Mouse (Mus musculus) adrenal gland, adult 8-10 months (tissue): ENCODE results near the gene Ddah1. TPM values are rescaled to one million over a fixed set of nuclear protein-coding genes. Genes with fewer than 3 reads are reported as not detected.

Experiments
- DNase-seq: peaks from one replicate; pipeline ENCODE4 v3.0.0; 2022
- total RNA-seq, 4 experiments: library from RNA; stranded (reverse); gene quantifications; 2 replicates each; pipeline ENCODE4 v1.2.4; 2022

Ddah1 gene
- total RNA-seq, 4 experiments from 2014 or later: 3.1 to 4.1 (median 3.3) TPM

DNA sequence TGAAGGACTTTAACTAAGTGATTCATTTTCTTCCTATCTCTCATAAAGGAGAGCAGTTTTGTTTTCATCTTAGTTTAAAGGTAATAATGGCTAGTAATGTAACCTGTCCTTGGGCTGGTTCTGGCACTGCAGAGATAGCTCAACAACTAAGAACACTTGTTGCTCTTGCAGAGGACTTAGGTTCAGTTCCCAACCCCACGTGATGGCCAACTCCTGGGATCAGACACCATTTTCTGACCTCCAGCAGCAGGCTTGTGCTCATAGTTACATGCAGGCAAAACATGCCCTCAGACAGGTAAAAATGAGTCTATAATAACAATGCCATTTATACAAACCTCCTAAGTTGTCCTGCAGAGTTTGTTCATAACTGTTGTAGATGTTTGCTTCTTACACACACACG is 5.9 kb downstream of the Ddah1 start:
- no peak for DNase-seq

DNA sequence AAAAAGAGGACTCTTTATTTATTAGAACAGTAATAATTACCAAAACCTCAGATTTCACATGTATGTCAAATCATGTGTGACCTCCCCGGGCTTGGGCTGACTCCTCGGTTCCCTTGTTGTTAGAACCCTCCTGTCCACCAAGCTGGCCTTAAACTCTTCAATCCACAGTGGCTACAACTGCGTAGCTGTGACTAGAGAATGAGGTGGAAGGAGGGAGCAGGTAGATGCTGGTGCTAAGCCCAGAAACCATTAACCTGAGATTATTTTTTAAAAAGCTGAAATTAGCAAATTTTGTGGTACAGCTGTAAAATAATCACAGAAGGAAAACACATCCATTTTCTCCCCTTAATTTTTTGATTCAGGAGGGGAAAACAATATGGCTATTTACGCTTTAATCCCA is 10.0 kb downstream of the Ddah1 start:
- DNase-seq: no peak

DNA sequence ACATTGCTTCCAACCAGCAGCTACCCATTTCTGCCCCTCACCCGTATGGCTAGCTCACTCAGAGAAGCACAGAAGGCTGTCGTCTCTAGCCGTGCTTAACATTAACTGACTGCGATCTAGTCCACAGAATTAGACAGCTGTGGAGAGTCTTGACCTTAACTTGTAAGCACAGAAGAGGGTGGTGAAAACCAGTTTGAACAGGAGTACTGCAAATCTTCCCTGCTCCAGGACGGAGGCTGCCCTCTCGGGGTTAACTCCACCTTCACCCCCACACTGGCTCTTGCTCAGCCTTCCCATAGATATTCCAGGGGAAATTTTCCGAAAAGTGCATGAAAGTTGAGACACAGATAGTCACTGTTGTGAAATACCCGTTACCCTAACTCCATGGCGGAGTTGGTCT is 14.9 kb downstream of the Ddah1 start:
- DNase-seq: no peak

DNA sequence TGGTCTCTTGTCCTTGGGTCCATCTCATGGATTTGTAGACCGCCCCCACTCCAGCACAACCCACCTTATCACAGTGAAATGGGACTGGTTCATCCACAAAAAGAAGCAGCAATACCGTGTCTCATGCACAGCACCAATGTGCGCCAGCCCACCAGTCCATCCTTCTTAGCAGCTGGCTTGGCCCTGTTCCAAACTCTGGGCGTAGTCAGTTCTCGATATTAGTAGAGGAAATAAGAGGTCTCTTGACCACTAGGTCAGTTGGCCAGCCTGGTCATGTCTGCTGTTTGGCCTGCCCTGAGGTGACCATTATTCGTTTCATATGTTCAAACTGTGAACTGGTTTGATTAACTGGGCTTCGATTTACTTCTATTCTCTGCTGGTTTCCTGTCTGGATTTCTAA is 15.9 kb downstream of the Ddah1 start:
- no peak for DNase-seq

DNA sequence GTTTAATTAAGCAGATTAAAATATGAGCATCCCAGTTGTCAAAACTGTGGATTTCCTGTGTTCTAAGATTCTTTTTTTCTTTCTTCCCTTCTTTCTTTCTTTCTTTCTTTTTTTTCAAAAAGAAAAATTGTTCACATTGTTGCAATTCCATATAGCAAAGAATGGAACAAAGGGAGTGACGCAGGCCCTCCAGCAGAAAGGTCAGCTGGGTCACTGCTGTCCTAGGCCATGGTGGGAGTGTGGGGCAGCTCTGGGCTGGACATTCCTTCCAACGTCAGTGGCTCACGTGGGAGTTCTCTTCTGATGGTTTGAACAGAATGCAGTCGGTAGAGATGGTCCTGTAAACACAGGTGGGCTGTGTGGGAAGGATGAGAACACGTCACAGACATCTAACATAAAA is 16.8 kb downstream of the Ddah1 start:
- DNase-seq: no peak

DNA sequence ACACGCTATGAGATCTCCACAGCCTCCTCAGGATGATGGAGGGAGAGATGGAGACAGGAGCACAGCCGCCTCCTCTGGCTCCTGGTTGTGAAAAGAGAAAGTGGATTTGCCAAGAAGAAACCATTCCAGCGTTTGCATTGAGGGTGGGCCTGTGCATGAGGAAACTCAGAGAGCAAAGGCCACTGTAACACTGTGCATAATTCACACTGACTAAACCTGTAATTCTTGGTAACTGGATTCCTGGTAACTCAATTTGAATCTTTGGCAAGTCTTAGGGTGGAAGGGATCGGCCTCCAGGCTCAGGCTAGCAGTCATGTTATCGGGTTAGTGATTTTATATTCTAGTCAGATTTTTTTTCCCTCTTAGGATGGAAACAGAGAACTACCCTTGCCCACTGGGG is 17.4 kb downstream of the Ddah1 start:
- no peak for DNase-seq

DNA sequence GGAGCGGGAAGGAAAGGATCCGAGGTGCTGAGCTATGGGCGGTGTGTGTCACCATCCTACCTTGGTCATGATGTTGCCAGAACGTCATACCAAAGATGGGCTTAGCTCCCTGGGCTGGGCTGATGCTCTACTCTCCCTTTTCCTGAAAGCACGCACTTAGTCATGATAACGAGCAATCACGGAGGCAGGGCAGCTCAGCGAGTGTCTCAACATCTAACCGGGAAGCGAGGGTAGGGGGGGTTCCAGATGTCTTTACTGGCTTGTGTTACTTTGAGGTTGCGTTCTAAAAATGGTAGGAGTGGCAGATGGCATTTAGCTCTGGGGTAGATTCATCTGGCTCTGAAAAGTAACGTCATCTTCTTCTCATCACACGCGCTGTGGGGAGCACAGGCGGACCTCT is 18.5 kb downstream of the Ddah1 start:
- DNase-seq: no peak

DNA sequence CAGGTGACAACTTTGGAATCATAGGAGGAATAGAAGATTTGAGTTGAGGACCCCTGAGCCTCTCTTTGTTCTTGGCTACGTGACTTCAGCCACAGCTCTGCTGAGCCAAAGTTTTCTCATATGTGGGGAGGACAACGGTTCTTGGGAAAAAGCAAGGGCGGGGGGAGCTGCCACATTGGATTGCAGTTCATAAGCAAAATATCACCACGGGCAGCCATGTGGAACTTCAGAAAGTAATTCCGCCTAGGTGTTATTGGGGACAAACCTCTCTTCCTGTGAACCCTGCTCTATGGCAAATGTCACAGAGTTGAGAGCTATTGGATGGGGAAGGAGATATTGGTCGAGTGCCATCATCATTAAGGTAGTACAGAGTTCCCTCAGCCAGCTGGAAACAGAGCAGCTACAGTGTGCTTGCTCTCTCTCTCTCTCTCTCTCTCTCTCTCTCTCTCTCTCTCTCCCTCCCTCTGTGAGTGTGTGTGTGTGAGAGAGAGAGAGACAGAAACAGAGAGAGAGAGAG is 20.0 kb downstream of the Ddah1 start:
- DNase-seq: no peak

DNA sequence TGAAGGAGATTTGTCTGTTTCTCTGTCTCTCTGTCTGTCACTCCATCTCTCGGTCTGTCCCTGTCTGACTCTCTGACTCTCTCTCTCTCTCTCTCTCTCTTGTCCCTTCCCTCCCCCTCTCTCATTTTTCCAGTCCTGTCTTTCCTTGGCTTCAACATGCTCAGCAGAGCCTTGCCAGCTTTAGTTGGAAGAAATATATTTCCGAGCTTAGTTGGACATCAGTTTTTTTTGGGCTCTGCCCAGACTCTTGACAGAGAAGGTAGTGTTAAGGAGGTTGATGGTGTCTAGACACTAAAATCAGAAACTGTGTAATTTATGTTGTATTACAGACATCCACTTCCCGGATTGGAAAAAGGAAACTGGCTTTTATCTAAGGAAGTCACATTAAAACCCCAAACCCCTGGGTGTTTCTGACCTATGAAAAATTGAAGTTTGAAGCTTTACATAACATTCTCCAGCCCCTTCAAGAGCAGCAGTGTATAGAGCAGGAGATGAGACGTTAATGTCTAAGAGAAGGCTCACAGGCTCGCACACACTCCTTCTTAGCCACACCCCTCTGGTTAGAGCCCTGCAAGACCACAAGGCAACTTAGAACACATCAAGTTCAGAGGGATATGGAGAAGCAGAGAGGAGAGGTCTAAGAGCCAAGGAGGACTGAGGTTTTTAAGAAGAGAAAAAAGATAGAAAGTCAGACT is 21.0 kb downstream of the Ddah1 start:
- no peak for DNase-seq

DNA sequence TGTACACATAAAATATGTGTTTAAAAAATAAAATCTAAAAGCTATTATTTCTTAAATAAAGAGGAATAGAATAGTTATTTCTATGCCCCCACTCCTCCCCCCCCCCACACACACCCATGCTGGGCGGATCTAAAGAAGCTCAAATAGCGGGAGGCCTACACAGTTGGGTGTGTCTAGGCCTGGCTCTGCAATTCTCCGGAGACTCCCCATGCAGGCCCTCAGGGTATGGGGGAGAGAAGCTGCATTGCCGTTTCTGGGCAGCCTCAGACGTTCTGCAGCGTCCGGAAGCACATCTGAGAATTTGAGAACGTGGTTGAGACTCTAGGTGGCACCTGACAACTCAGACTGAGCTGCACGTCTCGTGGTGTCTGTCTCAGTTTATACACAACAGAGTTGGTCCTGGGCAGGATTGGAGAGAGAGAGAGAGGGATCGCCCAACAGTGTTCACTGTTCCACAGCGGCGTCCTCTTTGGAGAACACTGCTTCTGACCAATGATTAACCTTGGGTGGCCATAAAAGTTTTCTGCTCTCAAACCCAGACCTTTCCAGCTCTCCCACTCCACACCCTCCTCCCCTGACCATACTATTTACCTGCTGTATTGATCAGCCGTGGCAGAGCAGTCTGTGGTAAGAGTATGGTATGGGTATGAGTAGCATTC is 22.4 kb downstream of the Ddah1 start:
- no peak for DNase-seq

DNA sequence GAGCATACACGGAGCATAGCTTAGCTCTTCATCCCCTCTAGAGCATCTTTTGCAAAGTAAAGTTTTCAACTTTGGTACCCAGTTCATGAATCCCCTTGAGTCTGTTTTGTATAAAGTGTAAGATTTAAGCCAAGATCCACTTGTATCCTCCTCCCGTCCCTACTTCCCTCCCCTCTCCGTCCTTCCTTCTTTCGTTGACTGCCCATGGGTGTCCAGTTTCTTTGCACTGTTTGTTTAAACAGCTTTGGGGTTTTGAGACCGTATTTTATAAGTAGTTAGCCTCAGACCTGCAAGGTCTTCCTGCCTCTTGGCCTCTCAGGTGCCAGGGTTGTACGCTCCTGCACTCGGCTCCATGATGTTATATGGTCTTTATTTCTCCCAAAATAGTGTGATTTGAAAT is 26.8 kb downstream of the Ddah1 start:
- DNase-seq: no peak

DNA sequence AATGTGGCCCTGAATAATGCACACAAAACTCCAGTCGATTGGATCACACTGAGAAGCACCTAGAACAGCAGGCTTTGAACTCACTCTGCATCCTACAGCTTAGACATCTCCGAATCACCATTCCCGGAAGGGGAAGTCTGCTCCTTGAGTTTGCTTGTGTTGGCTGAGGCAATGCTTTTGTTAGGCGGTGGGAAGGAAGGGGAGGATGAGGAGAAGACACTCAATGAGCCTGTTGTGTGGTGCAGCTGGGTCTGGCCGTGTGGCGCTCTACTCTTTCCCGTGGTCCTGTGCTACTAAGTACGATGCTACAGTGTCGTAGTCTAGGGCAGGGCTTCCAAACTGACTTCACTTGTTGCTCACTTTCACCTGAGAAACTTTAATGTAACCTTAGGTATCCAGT is 28.8 kb downstream of the Ddah1 start:
- no peak for DNase-seq

DNA sequence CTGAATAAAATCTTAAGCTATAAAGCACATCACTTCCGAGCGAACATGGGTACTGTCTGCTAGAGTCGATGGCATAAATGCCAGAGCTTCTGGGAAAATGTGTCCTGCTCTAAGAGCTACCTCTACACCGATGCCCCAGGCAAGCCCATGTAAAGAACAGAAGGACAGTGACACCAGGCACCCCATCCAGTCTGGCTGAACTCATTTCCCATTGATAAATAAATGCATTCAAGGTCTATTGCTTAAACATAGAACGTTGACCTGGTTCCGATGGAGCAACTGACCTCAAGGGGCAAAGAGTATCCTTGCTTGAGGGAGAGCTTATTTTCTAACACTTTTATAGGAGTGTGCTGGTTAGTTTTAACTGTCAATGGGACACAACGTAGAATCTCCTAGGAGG is 30.6 kb downstream of the Ddah1 start:
- DNase-seq: no peak

DNA sequence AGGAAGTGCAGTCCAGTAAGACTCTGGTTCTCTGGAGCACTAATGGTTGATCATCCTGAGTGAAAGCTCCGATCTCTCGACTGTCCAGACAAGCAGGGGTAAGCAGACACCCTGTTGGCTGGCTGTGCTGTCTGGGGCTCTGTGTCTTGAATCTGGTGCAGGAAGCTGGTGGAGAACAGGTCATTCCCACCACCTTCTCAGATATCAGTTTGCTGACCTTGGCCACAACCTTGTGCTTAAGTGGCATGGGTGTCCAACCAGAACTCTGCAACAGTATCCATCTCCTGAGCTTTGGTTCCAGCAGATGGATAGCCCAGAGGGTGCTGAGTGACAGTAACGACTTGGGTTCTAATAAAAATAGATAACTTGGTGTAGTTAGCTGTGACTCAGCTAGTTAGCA is 31.8 kb downstream of the Ddah1 start:
- DNase-seq: no peak

DNA sequence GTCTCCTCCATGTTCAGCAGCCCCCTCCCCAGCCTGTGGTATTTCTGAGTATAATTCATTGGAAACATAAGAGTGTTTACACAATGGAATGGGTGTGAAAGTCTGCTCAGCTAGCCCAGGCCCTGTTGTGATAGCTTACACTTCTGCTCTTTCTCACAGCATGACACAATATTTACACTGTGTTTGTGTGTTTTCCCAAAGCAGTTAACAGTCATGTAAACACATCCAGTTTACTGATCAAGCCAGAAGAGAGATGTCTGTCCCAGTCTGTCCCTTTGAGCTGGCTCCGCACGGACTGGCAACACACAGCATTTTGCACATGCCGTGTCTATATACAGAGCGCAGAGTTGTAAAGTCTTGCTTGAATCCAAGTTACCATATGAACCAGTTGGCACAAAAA is 32.2 kb downstream of the Ddah1 start:
- no peak for DNase-seq

DNA sequence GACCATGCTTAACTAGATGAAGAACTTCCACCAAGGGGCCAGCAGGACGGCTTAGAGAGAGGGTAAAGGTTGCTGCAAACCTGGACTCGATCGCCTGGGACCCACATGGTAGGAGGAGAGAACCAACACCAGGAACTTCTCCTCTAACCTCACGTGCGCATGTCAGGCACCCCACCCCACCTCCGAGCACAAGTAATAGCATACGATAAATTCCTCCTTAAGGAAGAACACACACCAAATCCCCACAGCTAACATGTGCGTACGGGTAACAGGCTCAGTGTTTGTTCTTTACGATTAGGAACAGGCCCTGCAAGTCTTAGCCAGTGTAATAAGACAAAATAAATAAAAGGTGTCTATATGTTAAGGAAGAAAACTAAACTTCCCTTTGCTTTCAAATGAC is 35.9 kb downstream of the Ddah1 start:
- no peak for DNase-seq

DNA sequence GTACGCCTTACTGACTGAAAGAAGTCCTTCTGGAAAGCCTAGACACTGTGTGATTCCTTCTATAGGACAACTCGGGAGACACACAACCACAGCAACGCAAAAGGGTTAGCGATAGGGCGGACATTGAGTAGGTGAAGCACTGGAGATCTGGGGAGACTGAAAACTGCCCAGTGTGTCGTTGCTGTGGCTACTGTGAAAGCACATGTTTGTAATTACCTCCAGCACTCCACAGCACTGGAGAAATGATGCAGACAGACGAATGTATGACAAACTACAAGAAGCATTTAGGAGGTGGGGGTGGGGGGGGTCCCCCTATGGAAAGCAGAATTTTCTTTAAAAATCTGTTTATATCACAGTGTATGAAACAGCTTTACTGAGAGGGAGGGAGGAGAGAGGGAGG is 37.4 kb downstream of the Ddah1 start:
- no peak for DNase-seq

DNA sequence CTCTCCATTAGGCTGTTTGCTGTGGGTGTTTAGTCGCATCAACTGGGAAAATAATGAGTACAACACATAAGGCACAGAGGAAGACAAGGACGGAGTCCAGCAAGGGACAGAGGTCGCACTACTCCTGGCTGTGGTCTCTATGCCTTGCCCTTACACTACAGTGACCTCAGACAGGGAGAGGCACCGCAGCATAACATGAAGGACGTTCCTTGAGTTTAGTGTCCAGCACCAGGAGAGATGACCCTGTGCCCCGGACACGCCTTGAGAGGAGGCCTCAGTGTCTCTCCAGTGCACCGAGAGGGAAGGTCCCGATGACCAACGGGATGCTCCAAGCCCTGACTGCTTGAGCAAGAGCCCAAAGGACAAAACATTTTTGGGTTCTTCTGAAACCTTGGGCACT is 39.6 kb downstream of the Ddah1 start:
- DNase-seq: no peak

DNA sequence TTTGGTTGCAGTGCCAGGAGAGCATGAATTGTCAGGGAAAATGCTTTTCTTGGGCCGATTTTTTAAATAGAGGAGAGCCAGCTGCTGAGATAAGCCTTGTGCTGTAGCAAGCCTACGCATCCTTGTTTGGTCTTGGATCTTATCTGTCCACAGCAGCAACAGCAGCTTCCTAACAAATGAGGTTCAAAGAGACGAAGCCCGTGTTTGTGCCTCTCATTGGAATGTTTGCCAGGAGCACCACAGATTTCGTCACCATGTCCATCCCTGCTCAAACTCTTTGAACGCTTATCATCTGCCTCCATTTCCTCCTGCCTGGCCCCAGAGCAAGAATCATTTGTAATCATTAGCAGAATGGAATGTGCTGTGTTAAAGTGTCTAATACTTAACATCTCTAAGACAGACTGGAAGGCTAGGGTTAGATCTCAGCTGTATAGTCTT is 40.3 kb downstream of the Ddah1 start:
- peak; percentile 11 for DNase-seq

DNA sequence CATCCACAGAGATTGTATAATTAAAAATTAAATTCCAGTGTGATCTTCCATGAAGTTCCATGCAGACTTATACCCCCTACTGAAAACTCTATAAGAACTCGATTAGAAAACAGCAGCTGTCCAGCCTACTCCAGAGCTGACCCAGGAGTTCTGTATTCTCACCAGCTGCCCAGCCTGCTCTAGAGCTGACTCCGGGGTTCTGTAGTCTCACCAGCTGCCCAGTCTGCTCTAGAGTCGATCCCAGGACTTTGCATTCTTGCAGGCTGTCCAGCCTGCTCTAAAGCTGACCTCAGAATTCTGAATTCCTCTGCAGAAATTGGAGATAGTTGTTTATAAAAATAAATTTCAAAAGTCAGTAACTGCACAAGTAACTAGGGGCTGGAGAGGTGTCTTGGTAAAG is 40.9 kb downstream of the Ddah1 start:
- DNase-seq: no peak

DNA sequence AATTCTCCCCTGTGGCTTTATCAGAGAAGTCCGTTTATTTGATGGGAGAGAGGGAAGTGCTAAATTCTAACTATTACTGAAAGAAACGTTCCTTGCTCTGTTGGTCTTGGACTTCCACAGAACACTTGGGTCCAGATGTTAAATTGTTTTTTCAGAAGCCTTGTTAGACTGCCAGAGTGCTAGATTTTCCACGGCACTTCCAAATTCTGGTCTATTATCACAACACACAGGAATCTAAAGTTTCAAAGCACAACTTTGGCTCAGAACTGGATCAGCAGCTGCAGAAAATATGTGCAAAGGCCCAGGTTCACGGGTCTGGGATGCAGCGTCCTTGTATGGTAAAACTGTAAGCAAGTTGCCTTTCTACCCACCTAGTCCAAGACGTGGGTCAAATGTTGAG is 43.6 kb downstream of the Ddah1 start:
- DNase-seq: no peak

DNA sequence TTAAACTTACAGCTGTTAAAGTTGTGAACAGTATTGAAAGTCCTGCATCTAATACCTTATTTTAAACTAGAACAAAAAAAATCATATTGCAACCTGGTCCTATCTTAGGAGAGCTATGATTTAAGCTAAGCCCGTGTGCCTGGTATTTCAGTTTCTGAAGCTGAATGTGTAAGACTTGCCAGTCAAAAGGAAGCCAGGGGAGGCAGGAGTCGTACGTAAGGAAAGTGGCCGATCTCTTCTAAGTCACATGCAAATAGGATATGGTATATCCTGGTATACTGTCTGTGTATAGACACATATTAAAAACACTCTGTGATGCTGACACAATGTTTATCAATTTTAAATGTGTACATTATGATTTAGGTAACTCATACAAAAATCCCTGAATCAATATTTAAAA is 47.4 kb downstream of the Ddah1 start:
- DNase-seq: no peak

DNA sequence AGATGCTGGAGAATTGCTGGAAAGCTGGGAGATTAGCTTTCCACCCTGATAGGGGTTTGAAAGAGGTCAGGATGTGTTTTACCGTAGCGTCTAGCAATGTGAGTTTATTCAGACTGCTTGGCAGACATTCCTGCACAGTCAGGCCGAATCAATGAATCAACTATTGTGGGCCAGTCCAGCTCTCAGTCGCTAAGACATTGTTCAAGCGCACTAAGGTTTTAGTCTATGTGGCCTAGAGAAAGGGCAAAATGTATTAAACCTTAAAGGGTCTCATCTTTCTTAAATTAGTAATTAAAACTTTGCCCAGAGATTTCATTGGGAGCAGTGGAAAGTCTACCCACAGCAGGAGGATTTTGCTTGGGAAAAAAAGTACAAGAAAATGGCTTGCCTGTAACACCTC is 48.0 kb downstream of the Ddah1 start:
- DNase-seq: no peak

DNA sequence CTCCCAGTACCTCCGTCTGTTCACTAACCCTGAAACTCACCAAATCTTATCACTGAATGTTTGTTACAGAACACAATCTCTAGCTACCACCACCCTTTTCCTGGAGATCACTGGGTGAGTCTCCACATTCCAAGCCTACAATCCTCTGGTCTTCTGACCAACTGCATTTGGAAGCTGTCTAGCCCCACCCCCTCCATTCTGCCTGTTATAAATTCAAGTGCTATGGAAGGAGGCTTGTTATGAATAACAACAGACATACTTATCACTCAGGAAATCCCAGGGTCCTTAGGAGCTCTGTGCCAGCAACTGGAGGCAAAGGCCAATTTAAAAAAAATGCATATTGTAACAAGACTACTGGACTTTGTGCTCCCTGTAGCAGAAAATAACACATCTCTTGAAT is 58.3 kb downstream of the Ddah1 start:
- no peak for DNase-seq

DNA sequence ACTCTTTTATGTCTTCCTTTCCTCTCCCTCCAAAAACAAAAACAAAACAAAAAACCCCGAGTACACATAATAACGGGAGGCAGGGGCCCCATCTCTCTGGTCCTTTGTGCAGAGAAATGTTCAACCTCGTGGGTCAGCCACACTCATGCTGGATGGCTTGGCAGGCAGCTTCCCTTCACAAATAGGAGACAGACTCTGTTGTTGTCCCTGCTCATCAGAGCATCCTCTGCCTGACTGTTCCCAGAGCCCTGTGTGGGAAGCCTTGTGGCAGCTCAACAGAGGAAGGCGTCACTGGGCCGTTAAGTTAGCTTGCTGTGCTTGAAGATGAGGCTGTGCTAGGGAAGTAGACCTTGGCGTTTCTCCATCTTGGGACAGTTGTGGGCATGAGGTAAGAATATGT is 58.8 kb downstream of the Ddah1 start:
- no peak for DNase-seq
